Mouse (Mus musculus) left cerebral cortex, adult 9 months (tissue): ENCODE measurements around the gene St8sia6.
"Not testable (repeated sequence)": the region's sequence is repeated elsewhere in the genome, so short reads cannot be mapped to it uniquely, and the experiment has no call there.

Source experiments
- DNase-seq, 2 experiments: peaks; one replicate each; pipeline ENCODE4 v3.0.0; 2022; ENCODE audit warnings: low spot score in 2 of 2

The St8sia6 gene

GRCm38 (mm10) chr2:13603636-13604035 is 190.2 kb downstream of the St8sia6 start:
- not testable (repeated sequence) for DNase-seq

- no peak for DNase-seq
Observed at GRCm38 (mm10) chr2:13603093-13603492, 190.8 kb downstream of the St8sia6 start.
